Mouse (Mus musculus): ENCODE results near the gene Iffo1. TPM values are rescaled to one million over a fixed set of nuclear protein-coding genes. Genes with fewer than 3 reads are reported as not detected.

Iffo1 gene
- total and polyA plus RNA-seq, 3 experiments, result 3.3 to 7.0 (median 6.7) TPM

DNA sequence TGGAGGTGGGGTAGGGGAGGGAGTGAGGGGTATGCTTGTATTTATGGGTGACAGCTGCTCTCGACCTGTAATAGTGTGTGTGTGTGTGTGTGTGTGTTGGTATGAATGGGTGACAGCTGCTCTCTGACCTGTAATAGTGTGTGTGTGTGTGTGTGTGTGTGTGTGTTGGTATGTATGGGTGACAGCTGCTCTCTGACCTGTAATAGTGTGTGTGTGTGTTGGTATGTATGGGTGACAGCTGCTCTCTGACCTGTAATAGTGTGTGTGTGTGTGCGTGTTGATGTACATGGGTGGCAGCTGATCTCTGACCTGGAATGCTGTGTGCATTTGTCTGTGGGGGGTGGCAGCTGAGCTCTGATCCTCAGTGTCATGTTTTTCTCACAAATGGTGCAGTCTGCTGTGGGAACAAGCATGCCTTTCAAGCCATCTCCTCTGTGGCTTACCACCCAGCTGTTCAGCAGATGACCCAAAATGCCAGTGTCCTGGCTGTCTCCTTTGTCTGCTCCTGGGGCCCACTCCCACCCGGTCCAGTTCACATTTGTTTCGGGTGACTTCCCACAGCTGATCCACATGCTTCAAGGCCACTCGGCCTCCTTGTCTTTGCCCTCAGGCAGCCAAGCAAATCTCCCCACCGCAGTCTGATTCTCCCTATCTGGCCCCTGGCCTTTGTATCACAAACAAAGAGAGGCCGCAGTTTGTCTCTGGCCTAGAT is 12.0 kb downstream of the Iffo1 start:
- TF ChIP-seq SMC3 (IDR thresholded peaks at IDR 0.05; ENCODE audit: low read depth, low read length) (no peak), POLR2AphosphoS2 (IDR thresholded peaks at IDR 0.05; ENCODE audit: low read depth, low read length) (peak; percentile 40; the same call in 1 of the 2 replicates), HCFC1 (IDR thresholded peaks at IDR 0.05; ENCODE audit: low read depth, low read length) (no peak)
- H3K27me3 ChIP-seq (replicated peaks), result no peaks in the 10 kb centered on the region
- no peaks in the 10 kb centered on the region for H3K9me3 ChIP-seq (replicated peaks; ENCODE audit: low read length)
- H3K4me2 ChIP-seq (ENCODE audit: insufficient read depth, low read depth, poor library complexity, severe bottlenecking), result no peak overlapping the region
- no peak overlapping the region for H3K27ac ChIP-seq (ENCODE audit: insufficient read depth, low read depth)
- no peaks in the 10 kb centered on the region for H3K79me2 ChIP-seq (replicated peaks; ENCODE audit: control insufficient read depth, extremely low read depth, insufficient read depth, poor library complexity, severe bottlenecking)
- peaks cover 0 to 11% of the 10 kb centered on the region in 2 experiments; a peak in 2 of 4 replicates for H3K4me1 ChIP-seq (ENCODE audit: control insufficient read depth in 1 of 2, insufficient read depth in 2 of 2)
- no peak overlapping the region for H3K4me3 ChIP-seq (replicated peaks in 1 of 3; ENCODE audit: low read depth in 2 of 3, low read length in 2 of 3, poor library complexity in 1 of 3)
- dilution Hi-C loops (cut with MboI; ENCODE audit: extremely low pct_ligation_motif_present, extremely low pct_unique_long_range_greater_than_20kb, low sequenced_read_pairs) (no loop called here), in situ Hi-C loops (cut with MboI; ENCODE audit: low pct_ligation_motif_present, low pct_unique_long_range_greater_than_20kb, low sequenced_read_pairs) (loop anchor here (5.0 kb wide), 1 partner anchor 115 kb away; no protein-coding TSS in a partner anchor)
- peaks cover 76 to 91% of the 10 kb centered on the region in 2 experiments for H3K36me3 ChIP-seq (replicated peaks in 1 of 2; ENCODE audit: control insufficient read depth in 1 of 2, insufficient read depth in 1 of 2, low read length in 1 of 2)
- no peak for DNase-seq (ENCODE audit: extremely low read depth)
- no peak overlapping the region for H3K9ac ChIP-seq (ENCODE audit: insufficient read depth, low read depth)

DNA sequence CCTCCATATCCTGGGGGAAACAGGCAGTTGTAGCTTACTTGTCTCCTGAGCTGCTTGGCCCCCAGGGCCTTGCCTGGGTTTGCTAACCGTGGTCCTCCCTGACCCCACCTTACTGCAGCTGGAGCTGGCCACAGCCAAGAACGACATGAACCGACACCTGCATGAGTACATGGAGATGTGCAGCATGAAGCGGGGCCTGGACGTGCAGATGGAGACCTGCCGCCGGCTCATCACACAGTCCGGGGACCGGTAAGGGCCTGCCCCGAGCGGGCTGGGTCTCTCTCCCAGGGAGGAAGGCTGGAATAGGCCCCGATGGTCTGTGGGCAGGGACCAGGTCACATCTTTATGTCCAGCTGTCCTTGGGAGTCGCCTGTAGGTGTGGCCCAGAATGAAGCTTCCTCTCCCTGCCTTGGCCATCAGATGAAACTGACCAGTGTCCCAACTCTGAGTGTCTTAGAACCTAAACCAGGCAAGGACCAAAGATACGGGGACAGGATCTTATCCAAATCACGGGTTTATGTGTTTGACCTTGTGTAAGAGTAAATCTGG is 14.0 kb downstream of the Iffo1 start:
- DNase-seq (ENCODE audit: extremely low read depth), result no peak
- no peak overlapping the region for H3K4me2 ChIP-seq (ENCODE audit: insufficient read depth, low read depth, poor library complexity, severe bottlenecking)
- dilution Hi-C loops (cut with MboI; ENCODE audit: extremely low pct_ligation_motif_present, extremely low pct_unique_long_range_greater_than_20kb, low sequenced_read_pairs), result no loop called here
- H3K4me3 ChIP-seq (replicated peaks in 1 of 3; ENCODE audit: low read depth in 2 of 3, low read length in 2 of 3, poor library complexity in 1 of 3), result no peak overlapping the region
- H3K36me3 ChIP-seq (replicated peaks in 1 of 2; ENCODE audit: control insufficient read depth in 1 of 2, insufficient read depth in 1 of 2, low read length in 1 of 2), result peaks cover 73 to 86% of the 10 kb centered on the region in 2 experiments
- no peaks in the 10 kb centered on the region for H3K27me3 ChIP-seq (replicated peaks)
- in situ Hi-C loops (cut with MboI; ENCODE audit: low pct_ligation_motif_present, low pct_unique_long_range_greater_than_20kb, low sequenced_read_pairs), result loop anchor here (5.0 kb wide), 1 partner anchor 113 kb away; no protein-coding TSS in a partner anchor
- no peak overlapping the region for H3K27ac ChIP-seq (ENCODE audit: insufficient read depth, low read depth)
- peaks cover 3 to 18% of the 10 kb centered on the region in 2 experiments; a peak in 2 of 4 replicates for H3K4me1 ChIP-seq (ENCODE audit: control insufficient read depth in 1 of 2, insufficient read depth in 2 of 2)
- TF ChIP-seq ZC3H11A (IDR thresholded peaks at IDR 0.05; ENCODE audit: low read depth, low read length), result no peak
- TF ChIP-seq ZMIZ1 (IDR thresholded peaks at IDR 0.05; ENCODE audit: low read depth, low read length), result peak; percentile 52; the same call in 1 of the 2 replicates
- H3K9me3 ChIP-seq (replicated peaks; ENCODE audit: low read length), result no peaks in the 10 kb centered on the region
- H3K79me2 ChIP-seq (replicated peaks; ENCODE audit: control insufficient read depth, extremely low read depth, insufficient read depth, poor library complexity, severe bottlenecking), result peaks cover 8% of the 10 kb centered on the region
- no peak overlapping the region for H3K9ac ChIP-seq (ENCODE audit: insufficient read depth, low read depth)

DNA sequence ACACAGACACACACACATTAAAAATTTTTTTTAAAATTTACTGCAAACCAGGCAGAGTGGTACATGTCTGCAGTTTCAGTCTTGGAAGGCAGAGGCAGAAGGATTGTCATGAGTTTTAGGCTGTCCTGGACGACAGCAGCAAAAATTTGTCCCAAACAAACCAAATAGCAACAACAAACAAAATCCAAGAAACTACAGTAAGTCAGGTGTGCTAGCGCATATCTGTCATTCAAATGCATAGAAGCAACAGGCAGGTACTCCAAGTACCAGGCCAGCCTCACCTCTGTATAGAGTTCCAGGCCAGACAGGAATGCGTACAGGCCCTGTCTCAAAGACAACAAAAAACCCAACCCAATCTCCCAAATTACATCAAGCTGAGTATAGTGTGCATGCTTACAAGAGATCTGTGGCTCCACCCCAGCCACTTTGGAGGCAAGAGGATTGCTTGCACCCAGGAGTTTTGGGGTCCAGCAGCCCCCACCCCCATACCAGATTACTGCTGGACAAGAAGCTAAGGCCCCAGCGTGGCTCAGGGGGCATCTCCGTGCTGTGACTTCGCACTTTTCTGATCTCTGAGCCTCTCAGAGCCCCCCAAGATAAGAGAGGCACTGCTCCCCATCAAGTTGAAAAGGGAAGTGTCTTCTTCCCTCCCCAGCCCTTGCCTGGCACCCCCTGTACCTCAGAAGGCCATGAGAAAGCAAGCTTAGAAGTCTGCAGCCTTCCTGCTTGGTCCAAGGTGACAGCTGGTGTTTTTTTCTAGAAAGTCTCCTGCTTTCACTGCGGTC is 14.9 kb downstream of the Iffo1 start:
- H3K27ac ChIP-seq (ENCODE audit: insufficient read depth, low read depth), result no peak overlapping the region
- no peak for TF ChIP-seq MYC (IDR thresholded peaks at IDR 0.05; ENCODE audit: low read depth, low read length)
- TF ChIP-seq RCOR1 (conservative IDR thresholded peaks at IDR 0.05; ENCODE audit: low read depth, low read length), result no peak
- TF ChIP-seq ZC3H11A (IDR thresholded peaks at IDR 0.05; ENCODE audit: low read depth, low read length), result no peak
- TF ChIP-seq MXI1 (IDR thresholded peaks at IDR 0.05; ENCODE audit: low read depth, low read length), result no peak
- TF ChIP-seq CTCF (conservative IDR thresholded peaks at IDR 0.05 in 1 of 2, IDR thresholded peaks at IDR 0.05 in 1 of 2; ENCODE audit: low read depth in 2 of 2, low read length in 2 of 2), result no peak
- TF ChIP-seq EP300 (IDR thresholded peaks at IDR 0.05; ENCODE audit: low read length), result no peak
- no peak for TF ChIP-seq TCF12 (IDR thresholded peaks at IDR 0.05; ENCODE audit: low read depth, low read length)
- TF ChIP-seq NRF1 (IDR thresholded peaks at IDR 0.05; ENCODE audit: low read depth, low read length), result no peak
- no peak for TF ChIP-seq MAZ (IDR thresholded peaks at IDR 0.05; ENCODE audit: low read depth, low read length)
- TF ChIP-seq MAFK (IDR thresholded peaks at IDR 0.05; ENCODE audit: insufficient replicate concordance, low read length), result no peak
- TF ChIP-seq IRF4 (IDR thresholded peaks at IDR 0.05; ENCODE audit: low read depth, low read length), result no peak
- TF ChIP-seq ETS1 (conservative IDR thresholded peaks at IDR 0.05; ENCODE audit: low read depth, low read length), result no peak
- no peak for TF ChIP-seq TBP (conservative IDR thresholded peaks at IDR 0.05; ENCODE audit: low read depth, low read length)
- TF ChIP-seq SIN3A (IDR thresholded peaks at IDR 0.05; ENCODE audit: low read length), result no peak; the same call in 1 of the 2 replicates
- no peak for TF ChIP-seq PAX5 (IDR thresholded peaks at IDR 0.05; ENCODE audit: low read length)

More for the DNA sequence above, 14.9 kb downstream of the Iffo1 start:
- H3K4me1 ChIP-seq (ENCODE audit: control insufficient read depth in 1 of 2, insufficient read depth in 2 of 2), result peaks cover 3 to 18% of the 10 kb centered on the region in 2 experiments; a peak in 2 of 4 replicates
- no peak overlapping the region for H3K4me2 ChIP-seq (ENCODE audit: insufficient read depth, low read depth, poor library complexity, severe bottlenecking)
- no peak for DNase-seq (ENCODE audit: extremely low read depth)
- in situ Hi-C loops (cut with MboI; ENCODE audit: low pct_ligation_motif_present, low pct_unique_long_range_greater_than_20kb, low sequenced_read_pairs) (loop anchor here (5.0 kb wide), 1 partner anchor 112 kb away; no protein-coding TSS in a partner anchor), dilution Hi-C loops (cut with MboI; ENCODE audit: extremely low pct_ligation_motif_present, extremely low pct_unique_long_range_greater_than_20kb, low sequenced_read_pairs) (no loop called here)
- peaks cover 17% of the 10 kb centered on the region for H3K79me2 ChIP-seq (replicated peaks; ENCODE audit: control insufficient read depth, extremely low read depth, insufficient read depth, poor library complexity, severe bottlenecking)
- H3K36me3 ChIP-seq (replicated peaks in 1 of 2; ENCODE audit: control insufficient read depth in 1 of 2, insufficient read depth in 1 of 2, low read length in 1 of 2), result peaks cover 72 to 88% of the 10 kb centered on the region in 2 experiments
- H3K4me3 ChIP-seq (replicated peaks in 1 of 3; ENCODE audit: low read depth in 2 of 3, low read length in 2 of 3, poor library complexity in 1 of 3), result no peak overlapping the region
- no peaks in the 10 kb centered on the region for H3K27me3 ChIP-seq (replicated peaks)
- no peaks in the 10 kb centered on the region for H3K9me3 ChIP-seq (replicated peaks; ENCODE audit: low read length)
- no peak overlapping the region for H3K9ac ChIP-seq (ENCODE audit: insufficient read depth, low read depth)
